Mouse (Mus musculus) kidney, embryonic 16.5 days (tissue): ENCODE results near the gene Slc1a5. TPM values are rescaled to one million over a fixed set of nuclear protein-coding genes. Genes with fewer than 3 reads are reported as not detected.

Source experiments
- ATAC-seq: fragments of 200-750 bp; cut with Nextera tagmentation; 2 replicates; pipeline ENCODE4 v1.8.0; 2017; ENCODE audit warnings: moderate TSS enrichment; ENCODE audit not compliant: low FRiP score, low TSS enrichment
- H3K27ac ChIP-seq: fragments of 300-500 bp; sonication (generic); 2 replicates; pipeline ENCODE4 v1.5.1; 2014; ENCODE audit warnings: low read length
- H3K27me3 ChIP-seq: fragments of 300-500 bp; sonication (generic); 2 replicates; pipeline ENCODE4 v1.6.1; 2014; ENCODE audit warnings: low read length, control low read depth, mixed read lengths; ENCODE audit not compliant: insufficient read depth
- H3K36me3 ChIP-seq: fragments of 300-500 bp; sonication (generic); 2 replicates; pipeline ENCODE4 v1.6.1; 2014; ENCODE audit warnings: low read length, control low read depth, mixed read lengths; ENCODE audit not compliant: insufficient read depth
- H3K4me1 ChIP-seq: fragments of 300-500 bp; sonication (generic); 2 replicates; pipeline ENCODE4 v1.6.1; 2014; ENCODE audit warnings: low read length, control low read depth, mixed read lengths; ENCODE audit not compliant: insufficient read depth
- H3K4me2 ChIP-seq: fragments of 300-500 bp; sonication (generic); replicated peaks from 2 replicates; pipeline ENCODE4 v1.6.1; 2014; ENCODE audit warnings: low read depth, low read length
- H3K4me3 ChIP-seq: fragments of 300-500 bp; sonication (generic); 2 replicates; pipeline ENCODE4 v1.5.1; 2014; ENCODE audit warnings: mild to moderate bottlenecking, low read length
- H3K9ac ChIP-seq: fragments of 300-500 bp; sonication (generic); replicated peaks from 2 replicates; pipeline ENCODE4 v1.6.1; 2014; ENCODE audit warnings: low read length
- H3K9me3 ChIP-seq: fragments of 300-500 bp; sonication (generic); 2 replicates; pipeline ENCODE4 v1.6.1; 2016; ENCODE audit warnings: low read length, control low read depth
- WGBS: fragments of 180-500 bp; shearing (Covaris S2); extraction: QIAGEN DNeasy Blood & Tissue Kit; methylation state at CpG from one replicate; pipeline ENCODE4 v1.1.7; 2014; 5-methylcytosine and 5-hydroxymethylcytosine counted together
- polyA plus RNA-seq: library from polyadenylated mRNA; unstranded; fragments of >200 nt; fragmentation: Nextera tagmentation; extraction: Ambion mirVana; gene quantifications from 2 replicates; pipeline ENCODE4 v1.2.1, GENCODE M21; 2015

Slc1a5 gene
- polyA plus RNA-seq, 1 experiment from 2014 or later = 51.0 TPM

DNA sequence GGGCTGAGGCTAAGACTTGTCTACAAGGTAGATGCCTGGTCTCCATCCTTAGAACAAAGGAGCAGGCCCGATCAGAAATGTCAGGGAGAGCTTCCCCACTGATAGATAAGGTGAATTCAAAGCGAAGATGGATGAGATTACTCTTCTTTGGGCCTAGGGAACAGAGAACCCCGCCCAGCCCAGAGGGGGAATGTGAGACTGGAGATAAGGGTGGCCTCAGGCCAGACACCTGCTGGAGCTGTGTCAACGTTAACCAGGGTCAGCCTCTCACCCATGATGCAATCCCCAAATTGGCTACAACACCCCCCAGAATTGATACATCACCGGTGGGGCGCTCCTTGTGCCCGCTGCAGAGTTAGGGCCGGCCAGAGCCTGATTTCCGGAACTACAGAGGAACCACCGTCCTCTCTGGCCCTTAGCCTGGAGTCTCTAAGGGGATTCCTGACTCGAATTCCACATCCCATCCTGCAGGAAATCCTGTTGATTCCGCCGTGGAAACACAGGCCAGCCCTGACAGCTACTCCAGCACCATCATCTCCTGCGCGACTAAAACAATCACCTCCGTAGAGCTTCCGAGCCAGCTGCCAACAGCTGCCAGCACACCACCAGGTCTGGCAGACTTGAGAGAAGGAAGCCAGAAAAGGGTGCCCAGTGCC lies 25.6 kb upstream of the Slc1a5 start:
- H3K27ac ChIP-seq = no peak overlapping the region

DNA sequence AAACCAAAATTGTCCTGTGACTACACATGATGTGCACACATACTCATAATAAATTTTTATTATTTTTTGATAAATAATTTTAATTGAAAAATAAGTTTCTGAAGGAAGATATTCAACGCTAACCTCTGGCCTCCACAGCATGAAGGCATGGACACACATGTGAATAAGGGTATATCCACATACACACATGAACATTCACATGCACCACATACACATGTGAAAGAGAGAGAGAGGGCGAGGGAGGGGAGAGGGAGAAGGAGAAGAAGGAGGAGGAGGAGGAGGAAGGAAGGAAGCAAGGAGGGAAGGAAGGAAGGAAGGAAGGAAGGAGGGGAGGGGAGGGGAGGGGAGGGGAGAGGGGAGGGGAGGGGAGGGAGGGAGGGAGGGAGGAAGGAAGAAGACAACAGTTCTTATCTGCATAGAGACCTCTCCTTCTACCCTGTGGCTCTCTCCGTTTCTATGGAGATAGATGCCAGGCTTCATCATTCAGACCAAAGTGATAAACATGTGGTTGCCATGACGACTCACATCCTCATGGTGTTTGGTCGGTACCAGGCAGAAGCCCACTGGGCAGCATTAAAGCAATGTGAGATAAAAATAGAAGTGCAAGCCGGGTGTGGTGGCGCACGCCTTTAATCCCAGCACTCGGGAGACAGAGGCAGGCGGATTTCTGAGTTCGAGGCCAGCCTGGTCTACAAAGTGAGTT lies 22.1 kb upstream of the Slc1a5 start:
- Histone ChIP-seq H3K9me3 (no peaks in the 10 kb centered on the region), H3K4me2 (no peak overlapping the region), H3K27ac (no peak overlapping the region), H3K4me1 (peaks cover 10% of the 10 kb centered on the region), H3K36me3 (no peaks in the 10 kb centered on the region), H3K4me3 (no peak overlapping the region), H3K27me3 (no peaks in the 10 kb centered on the region), H3K9ac (no peak overlapping the region)
- ATAC-seq = no peak
- 78% methylated on average over 10 of the region's 11 CpGs for WGBS

More for the DNA sequence above, 25.6 kb upstream of the Slc1a5 start:
- Histone ChIP-seq H3K27me3 (no peaks in the 10 kb centered on the region), H3K36me3 (no peaks in the 10 kb centered on the region), H3K9me3 (no peaks in the 10 kb centered on the region), H3K4me1 (peaks cover 5% of the 10 kb centered on the region), H3K4me3 (no peak overlapping the region), H3K4me2 (no peak overlapping the region), H3K9ac (no peak overlapping the region)
- 64% methylated on average over 17 of the region's 17 CpGs for WGBS
- no peak for ATAC-seq

DNA sequence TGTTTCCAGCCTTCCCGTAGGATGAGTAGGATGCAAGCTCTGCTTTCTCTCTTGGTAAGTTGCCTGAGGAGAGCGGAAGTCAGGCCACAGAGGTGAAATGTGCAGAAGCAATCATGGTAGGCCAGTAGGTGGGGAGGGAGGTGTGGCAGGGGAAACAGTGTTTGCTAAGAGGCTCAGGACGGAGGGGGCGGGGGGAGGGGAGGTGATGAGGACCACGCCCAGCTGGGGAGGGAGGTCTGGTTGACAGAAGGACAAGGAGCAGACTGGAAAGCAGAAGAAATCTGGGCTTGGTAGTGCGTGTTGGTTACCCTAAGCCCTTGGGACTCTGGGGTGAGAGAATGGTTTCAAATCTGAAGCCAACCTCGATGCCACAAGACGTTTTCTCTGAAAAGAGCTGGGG lies 20.8 kb upstream of the Slc1a5 start:
- H3K4me3 ChIP-seq = no peak overlapping the region
- ATAC-seq = no peak; the same call in 1 of the 2 replicates
- H3K9me3 ChIP-seq = no peaks in the 10 kb centered on the region
- no peaks in the 10 kb centered on the region for H3K27me3 ChIP-seq
- H3K27ac ChIP-seq = peak overlapping the region; percentile 90
- no peak overlapping the region for H3K4me2 ChIP-seq
- 28% methylated on average over 8 of the region's 8 CpGs for WGBS
- no peaks in the 10 kb centered on the region for H3K36me3 ChIP-seq
- H3K4me1 ChIP-seq = peaks cover 10% of the 10 kb centered on the region
- no peak overlapping the region for H3K9ac ChIP-seq

- H3K4me1 ChIP-seq = peaks cover 10% of the 10 kb centered on the region
- H3K9me3 ChIP-seq = no peaks in the 10 kb centered on the region
- 33% methylated on average over 10 of the region's 10 CpGs for WGBS
- ATAC-seq = peak; percentile 81
- H3K4me2 ChIP-seq = 0 out of 2 replicates have a peak overlapping the region, but pooled peaks have one; percentile 5
- H3K36me3 ChIP-seq = no peaks in the 10 kb centered on the region
- no peak overlapping the region for H3K4me3 ChIP-seq
- H3K27me3 ChIP-seq = no peaks in the 10 kb centered on the region
- 0 out of 2 replicates have a peak overlapping the region, but pooled peaks have one; percentile 38 for H3K9ac ChIP-seq
- H3K27ac ChIP-seq = peak overlapping the region; percentile 90
Measured at GRCm38 (mm10) chr7:16761005-16761481, 20.1 kb upstream of the Slc1a5 start.

- no peaks in the 10 kb centered on the region for H3K36me3 ChIP-seq
- no peaks in the 10 kb centered on the region for H3K9me3 ChIP-seq
- H3K27me3 ChIP-seq = no peaks in the 10 kb centered on the region
- peaks cover 10% of the 10 kb centered on the region for H3K4me1 ChIP-seq
- ATAC-seq = no peak
- no peak overlapping the region for H3K4me2 ChIP-seq
- H3K9ac ChIP-seq = no peak overlapping the region
- 42% methylated on average over 5 of the region's 5 CpGs for WGBS
- H3K4me3 ChIP-seq = no peak overlapping the region
- peak overlapping the region; percentile 36; the same call in 1 of the 2 replicates for H3K27ac ChIP-seq
Measured at GRCm38 (mm10) chr7:16761630-16762029, 19.5 kb upstream of the Slc1a5 start.

GRCm38 (mm10) chr7:16763463-16764218 lies 17.5 kb upstream of the Slc1a5 start:
- H3K27me3 ChIP-seq = no peaks in the 10 kb centered on the region
- H3K4me2 ChIP-seq = no peak overlapping the region
- no peak for ATAC-seq
- 89% methylated on average over 7 of the region's 7 CpGs for WGBS
- H3K4me3 ChIP-seq = no peak overlapping the region
- H3K27ac ChIP-seq = no peak overlapping the region
- peaks cover 10% of the 10 kb centered on the region for H3K4me1 ChIP-seq
- no peaks in the 10 kb centered on the region for H3K36me3 ChIP-seq
- H3K9me3 ChIP-seq = no peaks in the 10 kb centered on the region
- no peak overlapping the region for H3K9ac ChIP-seq

- no peak overlapping the region for H3K9ac ChIP-seq
- no peaks in the 10 kb centered on the region for H3K27me3 ChIP-seq
- no peak overlapping the region for H3K4me3 ChIP-seq
- H3K9me3 ChIP-seq = no peaks in the 10 kb centered on the region; the same call in 1 of the 2 replicates
- no peak overlapping the region for H3K4me2 ChIP-seq
- no peaks in the 10 kb centered on the region for H3K36me3 ChIP-seq
- no peak overlapping the region for H3K27ac ChIP-seq
- ATAC-seq = no peak
- 59% methylated on average over 2 of the region's 2 CpGs for WGBS
- no peaks in the 10 kb centered on the region for H3K4me1 ChIP-seq
Measured at GRCm38 (mm10) chr7:16766443-16766842, 14.7 kb upstream of the Slc1a5 start.

DNA sequence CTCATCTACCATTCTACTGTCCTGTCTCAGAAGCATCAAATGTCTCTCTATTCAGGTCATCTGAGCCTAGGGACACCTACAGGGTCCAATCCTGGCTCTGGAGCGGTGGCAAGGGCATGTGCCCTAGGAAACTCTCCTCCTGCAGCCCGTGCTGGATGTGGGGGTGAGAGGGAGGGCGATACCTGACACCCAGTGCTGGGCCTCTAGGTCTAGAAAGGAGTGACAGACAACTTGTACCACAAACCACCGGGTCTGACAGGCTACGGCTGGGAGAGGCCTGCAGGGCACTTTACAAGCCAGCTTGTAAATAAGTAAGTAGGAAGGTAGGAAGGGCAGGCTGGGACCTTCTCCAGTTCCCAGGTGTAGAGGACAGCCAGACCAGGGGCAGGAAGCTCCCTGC lies 5.3 kb upstream of the Slc1a5 start:
- H3K4me3 ChIP-seq = no peak overlapping the region
- 22% methylated on average over 5 of the region's 5 CpGs for WGBS
- H3K27ac ChIP-seq = no peak overlapping the region
- H3K4me2 ChIP-seq = no peak overlapping the region
- peaks cover 7% of the 10 kb centered on the region for H3K9me3 ChIP-seq
- H3K4me1 ChIP-seq = no peaks in the 10 kb centered on the region
- no peaks in the 10 kb centered on the region for H3K36me3 ChIP-seq
- no peaks in the 10 kb centered on the region for H3K27me3 ChIP-seq
- no peak overlapping the region for H3K9ac ChIP-seq
- peak; percentile 49 for ATAC-seq

DNA sequence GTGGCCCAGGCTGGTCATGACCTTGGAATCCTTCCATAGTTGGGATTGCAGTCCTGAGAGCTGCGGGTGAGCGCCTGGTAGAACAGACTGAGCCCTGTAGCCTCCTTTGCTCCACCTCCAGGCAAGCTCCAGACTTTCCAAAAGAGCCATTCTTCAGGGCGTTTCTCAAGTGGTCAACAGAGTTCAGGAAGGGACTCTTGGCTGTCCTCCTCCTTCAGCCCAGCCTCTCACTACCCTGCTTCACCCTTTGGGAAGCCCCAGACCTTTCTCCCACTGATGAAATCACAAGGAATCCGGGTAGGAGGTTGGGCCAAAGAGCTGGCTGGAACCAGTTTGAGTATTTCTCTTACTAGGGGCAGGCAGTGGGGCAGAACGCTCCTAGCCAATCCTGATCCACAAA lies 1.1 kb upstream of the Slc1a5 start:
- Histone ChIP-seq H3K27me3 (no peaks in the 10 kb centered on the region), H3K4me3 (no peak overlapping the region), H3K27ac (peak overlapping the region; percentile 77), H3K9me3 (no peaks in the 10 kb centered on the region), H3K9ac (no peak overlapping the region), H3K4me2 (no peak overlapping the region), H3K36me3 (no peaks in the 10 kb centered on the region), H3K4me1 (peaks cover 28% of the 10 kb centered on the region)
- WGBS = 53% methylated on average over 5 of the region's 5 CpGs
- ATAC-seq = peak; percentile 14; the same call in 1 of the 2 replicates
